Mouse (Mus musculus): ENCODE results near the gene Ocln. TPM values are rescaled to one million over a fixed set of nuclear protein-coding genes. Genes with fewer than 3 reads are reported as not detected.
"Not testable (repeated sequence)": the region's sequence is repeated elsewhere in the genome, so short reads cannot be mapped to it uniquely, and the experiment has no call there.

The Ocln gene
- polyA plus RNA-seq, 1 experiment, result 23.3 TPM

- H3K27ac ChIP-seq (ENCODE audit: insufficient read depth, low read depth, low read length), result 0 out of 2 replicates have a peak overlapping the region, but pooled peaks have one; percentile 1
These were observed 59.2 kb downstream of the Ocln start for GRCm38 (mm10) chr13:100493313-100493712.

GRCm38 (mm10) chr13:100492061-100492787 is 60.3 kb downstream of the Ocln start, which contains the start of gene Gtf2h2:
TSS of gene Gtf2h2 (minus strand) at chr13:100492579.
- Histone ChIP-seq H3K36me3 (ENCODE audit: control insufficient read depth, insufficient read depth, low read length) (peaks cover 14% of the 10 kb centered on the region), H3K27ac (ENCODE audit: insufficient read depth, low read depth, low read length) (peak within 1 kb of the TSS; percentile 56; the same call in 1 of the 2 replicates), H3K27me3 (ENCODE audit: control insufficient read depth, insufficient read depth, low read length) (no peaks in the 10 kb centered on the region), H3K4me3 (ENCODE audit: low read depth, low read length) (peak within 1 kb of the TSS; percentile 97), H3K4me1 (ENCODE audit: control insufficient read depth, insufficient read depth, insufficient read length, low read length) (peaks cover 5% of the 10 kb centered on the region)
- peak; percentile 96 for TF ChIP-seq CTCF (IDR thresholded peaks at IDR 0.05; ENCODE audit: extremely low read depth, insufficient read length, insufficient replicate concordance, low read depth, low read length)
- no peak for TF ChIP-seq POLR2A (IDR thresholded peaks at IDR 0.05; ENCODE audit: low read depth, low read length)
- under 1% methylated on average over 51 of the region's 51 CpGs for WGBS

More at GRCm38 (mm10) chr13:100493313-100493712, 59.2 kb downstream of the Ocln start:
- H3K4me3 ChIP-seq (ENCODE audit: low read depth, low read length), result no peak overlapping the region
- TF ChIP-seq POLR2A (IDR thresholded peaks at IDR 0.05; ENCODE audit: low read depth, low read length) (no peak), CTCF (IDR thresholded peaks at IDR 0.05; ENCODE audit: extremely low read depth, insufficient read length, insufficient replicate concordance, low read depth, low read length) (no peak)
- H3K27me3 ChIP-seq (ENCODE audit: control insufficient read depth, insufficient read depth, low read length), result no peaks in the 10 kb centered on the region
- H3K4me1 ChIP-seq (ENCODE audit: control insufficient read depth, insufficient read depth, insufficient read length, low read length), result peaks cover 5% of the 10 kb centered on the region
- 15% methylated on average over 8 of the region's 8 CpGs for WGBS
- H3K36me3 ChIP-seq (ENCODE audit: control insufficient read depth, insufficient read depth, low read length), result peaks cover 11% of the 10 kb centered on the region

- WGBS, result 11% methylated on average over 6 of the region's 6 CpGs
- peak overlapping the region; percentile 97 for H3K4me3 ChIP-seq (ENCODE audit: low read depth, low read length)
- peaks cover 16% of the 10 kb centered on the region for H3K36me3 ChIP-seq (ENCODE audit: control insufficient read depth, insufficient read depth, low read length)
- no peaks in the 10 kb centered on the region for H3K27me3 ChIP-seq (ENCODE audit: control insufficient read depth, insufficient read depth, low read length)
- H3K4me1 ChIP-seq (ENCODE audit: control insufficient read depth, insufficient read depth, insufficient read length, low read length), result peaks cover 5% of the 10 kb centered on the region
- peak overlapping the region; percentile 56; the same call in 1 of the 2 replicates for H3K27ac ChIP-seq (ENCODE audit: insufficient read depth, low read depth, low read length)
- TF ChIP-seq POLR2A (IDR thresholded peaks at IDR 0.05; ENCODE audit: low read depth, low read length) (no peak), CTCF (IDR thresholded peaks at IDR 0.05; ENCODE audit: extremely low read depth, insufficient read length, insufficient replicate concordance, low read depth, low read length) (no peak)
These were observed 60.9 kb downstream of the Ocln start for GRCm38 (mm10) chr13:100491623-100492022.

GRCm38 (mm10) chr13:100490424-100490823 is 62.1 kb downstream of the Ocln start:
- TF ChIP-seq POLR2A (IDR thresholded peaks at IDR 0.05; ENCODE audit: low read depth, low read length), result no peak
- TF ChIP-seq CTCF (IDR thresholded peaks at IDR 0.05; ENCODE audit: extremely low read depth, insufficient read length, insufficient replicate concordance, low read depth, low read length), result no peak
- Histone ChIP-seq H3K4me3 (ENCODE audit: low read depth, low read length) (no peak overlapping the region), H3K4me1 (ENCODE audit: control insufficient read depth, insufficient read depth, insufficient read length, low read length) (peaks cover 5% of the 10 kb centered on the region), H3K27ac (ENCODE audit: insufficient read depth, low read depth, low read length) (no peak overlapping the region), H3K36me3 (ENCODE audit: control insufficient read depth, insufficient read depth, low read length) (peaks cover 21% of the 10 kb centered on the region), H3K27me3 (ENCODE audit: control insufficient read depth, insufficient read depth, low read length) (no peaks in the 10 kb centered on the region)
- 68% methylated on average over 5 of the region's 5 CpGs for WGBS

GRCm38 (mm10) chr13:100483610-100484009 is 68.9 kb downstream of the Ocln start:
- H3K27ac ChIP-seq (ENCODE audit: insufficient read depth, low read depth, low read length), result no peak overlapping the region
- 82% methylated on average over 7 of the region's 7 CpGs for WGBS
- H3K36me3 ChIP-seq (ENCODE audit: control insufficient read depth, insufficient read depth, low read length), result peaks cover 39% of the 10 kb centered on the region
- no peak overlapping the region for H3K4me3 ChIP-seq (ENCODE audit: low read depth, low read length)
- no peaks in the 10 kb centered on the region for H3K4me1 ChIP-seq (ENCODE audit: control insufficient read depth, insufficient read depth, insufficient read length, low read length)
- H3K27me3 ChIP-seq (ENCODE audit: control insufficient read depth, insufficient read depth, low read length), result no peaks in the 10 kb centered on the region
- TF ChIP-seq CTCF (IDR thresholded peaks at IDR 0.05; ENCODE audit: extremely low read depth, insufficient read length, insufficient replicate concordance, low read depth, low read length) (no peak), POLR2A (IDR thresholded peaks at IDR 0.05; ENCODE audit: low read depth, low read length) (no peak)

- Histone ChIP-seq H3K4me3 (ENCODE audit: low read depth, low read length) (no peak overlapping the region), H3K36me3 (ENCODE audit: control insufficient read depth, insufficient read depth, low read length) (peaks cover 19% of the 10 kb centered on the region), H3K4me1 (ENCODE audit: control insufficient read depth, insufficient read depth, insufficient read length, low read length) (peaks cover 9% of the 10 kb centered on the region; the same call in 1 of the 2 replicates), H3K27ac (ENCODE audit: insufficient read depth, low read depth, low read length) (peak overlapping the region; percentile 71), H3K27me3 (ENCODE audit: control insufficient read depth, insufficient read depth, low read length) (no peaks in the 10 kb centered on the region)
- 45% methylated on average over 2 of the region's 2 CpGs for WGBS
- TF ChIP-seq CTCF (IDR thresholded peaks at IDR 0.05; ENCODE audit: extremely low read depth, insufficient read length, insufficient replicate concordance, low read depth, low read length) (no peak), POLR2A (IDR thresholded peaks at IDR 0.05; ENCODE audit: low read depth, low read length) (no peak)
These were observed 88.8 kb downstream of the Ocln start for GRCm38 (mm10) chr13:100463527-100464222.

- peak overlapping the region; percentile 63 for H3K27ac ChIP-seq (ENCODE audit: insufficient read depth, low read depth, low read length)
- no peaks in the 10 kb centered on the region for H3K27me3 ChIP-seq (ENCODE audit: control insufficient read depth, insufficient read depth, low read length)
- TF ChIP-seq CTCF (IDR thresholded peaks at IDR 0.05; ENCODE audit: extremely low read depth, insufficient read length, insufficient replicate concordance, low read depth, low read length) (no peak), POLR2A (IDR thresholded peaks at IDR 0.05; ENCODE audit: low read depth, low read length) (no peak)
- WGBS, result 31% methylated on average over 3 of the region's 3 CpGs
- H3K4me3 ChIP-seq (ENCODE audit: low read depth, low read length), result no peak overlapping the region
- peaks cover 9% of the 10 kb centered on the region; the same call in 1 of the 2 replicates for H3K4me1 ChIP-seq (ENCODE audit: control insufficient read depth, insufficient read depth, insufficient read length, low read length)
- peaks cover 7% of the 10 kb centered on the region; the same call in 1 of the 2 replicates for H3K36me3 ChIP-seq (ENCODE audit: control insufficient read depth, insufficient read depth, low read length)
These were observed 91.2 kb downstream of the Ocln start for GRCm38 (mm10) chr13:100461336-100461735.

- H3K4me3 ChIP-seq (ENCODE audit: low read depth, low read length), result peak within 1 kb of the TSS; percentile 47
- not testable (repeated sequence) for H3K4me1 ChIP-seq (ENCODE audit: control insufficient read depth, insufficient read depth, insufficient read length, low read length); H3K36me3 ChIP-seq (ENCODE audit: control insufficient read depth, insufficient read depth, low read length); H3K27me3 ChIP-seq (ENCODE audit: control insufficient read depth, insufficient read depth, low read length)
- peak within 1 kb of the TSS; percentile 69 for H3K27ac ChIP-seq (ENCODE audit: insufficient read depth, low read depth, low read length)
- 27% methylated on average over 8 of the region's 8 CpGs for WGBS
These were observed 99.9 kb downstream of the Ocln start, which contains the start of gene Naip1 for GRCm38 (mm10) chr13:100452415-100453127. TSS of gene Naip1 (minus strand) at chr13:100452869.

Data from small intestine, adult 2 months (tissue).